8 mouse cellular contexts compared by ENCODE assay signal in the genomic region with DNA sequence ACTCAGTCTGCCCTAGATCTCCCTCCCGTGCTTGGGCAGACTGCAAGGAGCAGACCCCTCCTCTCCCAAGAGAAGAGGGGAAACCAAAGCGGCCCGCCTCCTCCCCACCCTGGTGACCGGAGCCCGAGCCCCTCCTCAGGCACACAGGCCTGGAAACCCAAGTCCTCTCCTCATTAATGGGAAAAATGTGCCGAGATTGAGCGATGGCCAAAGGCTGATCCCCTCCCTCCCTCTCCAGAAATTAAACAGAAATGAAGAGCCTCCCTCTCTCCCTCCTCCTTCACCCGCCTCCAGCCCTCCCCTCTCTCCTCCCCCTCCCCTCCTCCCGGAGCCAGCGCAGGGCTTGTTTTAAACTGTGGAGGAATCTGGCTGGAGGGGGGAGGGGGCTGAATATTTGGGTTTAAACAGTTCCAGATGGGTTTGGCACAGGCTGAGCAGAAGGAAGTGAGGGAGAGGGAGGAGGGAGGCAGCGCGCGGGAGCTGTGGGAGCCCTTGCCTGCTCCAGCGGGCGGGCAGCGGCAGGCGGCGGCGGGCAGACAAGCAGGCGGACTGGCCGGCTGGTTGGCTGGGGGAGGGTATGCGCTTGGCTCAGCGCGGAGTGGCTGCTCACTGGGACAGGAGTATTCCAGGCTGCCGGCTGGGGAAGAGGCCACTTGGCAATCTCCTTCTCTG. TPM values are rescaled to one million over a fixed set of nuclear protein-coding genes. Genes with fewer than 3 reads are reported as not detected.
DNase-seq lines count a peak whose midpoint lies in the region; ATAC-seq lines count a peak whose summit lies in the region.

No protein-coding gene starts in this region.

- peak; percentile 95 for DNase-seq in R1 (ENCODE audit: low read depth, low spot score)
- peak; percentile 52 to 63 for DNase-seq in cerebellum, postnatal 36 days
- DNase-seq in frontal cortex, postnatal 36 days (ENCODE audit: low spot score in 2 of 2) = peak; percentile 84 to 88
- DNase-seq in layer of hippocampus, postnatal 10 days (ENCODE audit: low spot score in 2 of 2) = peak; percentile 81 to 87
- DNase-seq in retina, adult 2 months (ENCODE audit: low read depth, low spot score) = peak; percentile 54

- H3K9ac ChIP-seq in hindbrain, embryonic 12.5 days = peak overlapping the region; percentile 58
- H3K9ac ChIP-seq in lung, embryonic 15.5 days = peak overlapping the region; percentile 39

- H3K4me3 ChIP-seq in hindbrain, embryonic 12.5 days = peak overlapping the region; percentile 29
- peak overlapping the region; percentile 32 for H3K4me3 ChIP-seq in lung, embryonic 15.5 days

- peaks cover 17% of the 10 kb centered on the region for H3K36me3 ChIP-seq in hindbrain, embryonic 12.5 days
- H3K36me3 ChIP-seq in lung, embryonic 15.5 days = peaks cover 25% of the 10 kb centered on the region

- H3K27ac ChIP-seq in hindbrain, embryonic 12.5 days = peak overlapping the region; percentile 92
- peak overlapping the region; percentile 96 for H3K27ac ChIP-seq in lung, embryonic 15.5 days

- H3K4me1 ChIP-seq in hindbrain, embryonic 12.5 days = peaks cover 80% of the 10 kb centered on the region
- H3K4me1 ChIP-seq in lung, embryonic 15.5 days = peaks cover 87% of the 10 kb centered on the region

- H3K4me2 ChIP-seq in hindbrain, embryonic 12.5 days (replicated peaks) = peak overlapping the region; percentile 58
- peak overlapping the region; percentile 70 for H3K4me2 ChIP-seq in lung, embryonic 15.5 days

- no peaks in the 10 kb centered on the region for H3K27me3 ChIP-seq in hindbrain, embryonic 12.5 days
- H3K27me3 ChIP-seq in lung, embryonic 15.5 days = no peaks in the 10 kb centered on the region

- no peaks in the 10 kb centered on the region for H3K9me3 ChIP-seq in hindbrain, embryonic 12.5 days (replicated peaks)
- no peaks in the 10 kb centered on the region for H3K9me3 ChIP-seq in lung, embryonic 15.5 days

- ATAC-seq in hindbrain, embryonic 12.5 days (ENCODE audit: low FRiP score) = peak; percentile 89
- ATAC-seq in lung, embryonic 15.5 days (ENCODE audit: borderline replicate concordance, extremely low read depth, low FRiP score, low TSS enrichment) = peak; percentile 93
- ATAC-seq in erythroblast, adult 5-6 weeks (replicated peaks; ENCODE audit: low FRiP score, poor library complexity, severe bottlenecking) = no peak

- 1% methylated on average over 14 of the region's 25 CpGs for WGBS in hindbrain, embryonic 12.5 days
- WGBS in lung, embryonic 15.5 days = 1% methylated on average over 24 of the region's 25 CpGs

RNA-seq across cellular contexts. Expression of a gene that starts 6.2 kb away (rescaled TPM):
- 29.1 and 30.2 TPM in 2 replicates for polyA plus RNA-seq in hindbrain, embryonic 12.5 days (2016; fragmentation: Nextera tagmentation; extraction: Ambion mirVana)
- total RNA-seq in layer of hippocampus, postnatal 10 days (2021) = 10 to 100 TPM; 22.3 to 28.3 TPM
- polyA plus RNA-seq in lung, embryonic 15.5 days (2015; fragmentation: Nextera tagmentation; extraction: Ambion mirVana) = 28.4 and 29.8 TPM in 2 replicates
- not detected in 2 replicates for total RNA-seq in erythroblast, adult 5-6 weeks (2015; ENCODE audit: low replicate concordance)
- not detected in 2 replicates for total RNA-seq in erythroblast, adult 5-6 weeks (2017; ENCODE audit: low replicate concordance)

RNA-seq across cellular contexts. Expression of a gene that starts 57.0 kb away (rescaled TPM):
- not detected in 2 replicates for polyA plus RNA-seq in hindbrain, embryonic 12.5 days (2016; fragmentation: Nextera tagmentation; extraction: Ambion mirVana)
- total RNA-seq in layer of hippocampus, postnatal 10 days (2021) = under 1 TPM; 0.85 TPM
- polyA plus RNA-seq in lung, embryonic 15.5 days (2015; fragmentation: Nextera tagmentation; extraction: Ambion mirVana) = not detected in 2 replicates
- total RNA-seq in erythroblast, adult 5-6 weeks (2015; ENCODE audit: low replicate concordance) = not detected in 2 replicates
- not detected in 2 replicates for total RNA-seq in erythroblast, adult 5-6 weeks (2017; ENCODE audit: low replicate concordance)

Comparison
In these comparisons a context has a peak if more than half of its experiments do, and no peak if none do; other contexts are left out.
1. RNA of a gene that starts 6.2 kb away (total RNA-seq): 22.3 to 28.3 TPM in layer of hippocampus, postnatal 10 days; not detected in erythroblast, adult 5-6 weeks; every median in the first group is over 10 times any median in the second.
2. Peak in every context shown above with its lines, with median percentiles within 50 percentile points of each other: DNase-seq.